Mouse (Mus musculus) MEL (cell line): ENCODE measurements around the gene Esm1. TPM values are rescaled to one million over a fixed set of nuclear protein-coding genes. Genes with fewer than 3 reads are reported as not detected.

Source experiments
- DNase-seq: peaks from one replicate; pipeline ENCODE4 v3.0.0; 2011; ENCODE audit warnings: low read depth, low spot score
- H3K27ac ChIP-seq: 2 replicates; pipeline ENCODE4 v1.5.1; 2012; ENCODE audit warnings: low read depth, mild to moderate bottlenecking, control low read depth, low read length, moderate library complexity; ENCODE audit not compliant: control insufficient read depth
- H3K27me3 ChIP-seq, 2 experiments: fragments of 150-350 bp in 1 of 2; sonication (generic) in 1 of 2; 2 replicates each; pipeline ENCODE4 v1.6.1; 2012; ENCODE audit warnings: low read length in 2 of 2, mild to moderate bottlenecking in 2 of 2, improper control_type of control experiment in 1 of 2, moderate library complexity in 1 of 2; ENCODE audit not compliant: insufficient read depth in 2 of 2, control insufficient read depth in 1 of 2
- H3K36me3 ChIP-seq, 2 experiments: 2 replicates each; pipeline ENCODE4 v1.6.1; 2012 to 2014; ENCODE audit warnings: low read length in 2 of 2, improper control_type of control experiment in 1 of 2, inconsistent platforms in 1 of 2, mild to moderate bottlenecking in 1 of 2; ENCODE audit not compliant: insufficient read depth in 2 of 2, control insufficient read depth in 1 of 2
- H3K4me1 ChIP-seq, 2 experiments: fragments of 150-350 bp in 1 of 2; sonication (generic) in 1 of 2; 2 replicates each; pipeline ENCODE4 v1.6.1; 2012; ENCODE audit warnings: low read length in 2 of 2, improper control_type of control experiment in 1 of 2, mild to moderate bottlenecking in 1 of 2; ENCODE audit not compliant: insufficient read depth in 2 of 2, control insufficient read depth in 1 of 2
- H3K4me3 ChIP-seq, 2 experiments: fragments of 150-350 bp in 1 of 2; sonication (generic) in 1 of 2; 2 replicates each; pipeline ENCODE4 v1.5.1; 2012; ENCODE audit warnings: low read depth in 2 of 2, low read length in 2 of 2, mild to moderate bottlenecking in 2 of 2, moderate library complexity in 2 of 2, control low read depth in 1 of 2, improper control_type of control experiment in 1 of 2; ENCODE audit not compliant: control insufficient read depth in 1 of 2, insufficient read depth in 1 of 2
- H3K79me2 ChIP-seq: 2 replicates; pipeline ENCODE4 v1.6.1; 2012; ENCODE audit warnings: mild to moderate bottlenecking, low read length, moderate library complexity; ENCODE audit not compliant: control insufficient read depth, poor library complexity, insufficient read depth
- H3K9ac ChIP-seq: 2 replicates; pipeline ENCODE4 v1.6.1; 2012; ENCODE audit warnings: low read depth, mild to moderate bottlenecking, control low read depth, low read length, moderate library complexity; ENCODE audit not compliant: control insufficient read depth, poor library complexity, severe bottlenecking
- H3K9me3 ChIP-seq: fragments of 150-350 bp; sonication (generic); replicated peaks from 2 replicates; pipeline ENCODE4 v1.6.1; 2012; ENCODE audit warnings: mild to moderate bottlenecking, low read length, improper control_type of control experiment, moderate library complexity; ENCODE audit not compliant: insufficient read depth
- BHLHE40 ChIP-seq: IDR thresholded peaks from 2 replicates; pipeline ENCODE4 v1.6.1; 2012; ENCODE audit warnings: low read depth, mild to moderate bottlenecking, inconsistent platforms, low read length, improper control_type of control experiment, borderline replicate concordance
- CHD1 ChIP-seq: IDR thresholded peaks from 2 replicates; pipeline ENCODE4 v1.6.1; 2012; ENCODE audit warnings: low read depth, mild to moderate bottlenecking, inconsistent platforms, low read length, improper control_type of control experiment
- CHD2 ChIP-seq: IDR thresholded peaks from 2 replicates; pipeline ENCODE4 v1.6.1; 2011; ENCODE audit warnings: low read length, improper control_type of control experiment
- E2F4 ChIP-seq: IDR thresholded peaks from 2 replicates; pipeline ENCODE4 v1.6.1; 2011; ENCODE audit warnings: low read depth, low read length, improper control_type of control experiment, borderline replicate concordance
- EP300 ChIP-seq, 2 experiments: IDR thresholded peaks; 2 replicates each; pipeline ENCODE4 v1.6.1; 2011; ENCODE audit warnings: improper control_type of control experiment in 2 of 2, low read length in 2 of 2, low read depth in 1 of 2, mild to moderate bottlenecking in 1 of 2
- ETS1 ChIP-seq: IDR thresholded peaks from 2 replicates; pipeline ENCODE4 v1.6.1; 2012; ENCODE audit warnings: low read depth, mild to moderate bottlenecking, inconsistent platforms, low read length, improper control_type of control experiment, moderate library complexity
- GABPA ChIP-seq: IDR thresholded peaks from 2 replicates; pipeline ENCODE4 v1.6.1; 2012; ENCODE audit warnings: low read depth, mild to moderate bottlenecking, inconsistent platforms, low read length, improper control_type of control experiment, moderate library complexity
- GATA1 ChIP-seq: IDR thresholded peaks from 2 replicates; pipeline ENCODE4 v1.6.1; 2011; ENCODE audit warnings: low read depth, low read length, improper control_type of control experiment
- HCFC1 ChIP-seq: IDR thresholded peaks from 2 replicates; pipeline ENCODE4 v1.6.1; 2012; ENCODE audit warnings: low read depth, mild to moderate bottlenecking, inconsistent platforms, low read length, improper control_type of control experiment, moderate library complexity
- JUND ChIP-seq: IDR thresholded peaks from 2 replicates; pipeline ENCODE4 v1.6.1; 2011; ENCODE audit warnings: low read depth, mild to moderate bottlenecking, improper control_type of control experiment, low read length
- MAFK ChIP-seq: IDR thresholded peaks from 2 replicates; pipeline ENCODE4 v1.6.1; 2011; ENCODE audit warnings: low read depth, mild to moderate bottlenecking, low read length, improper control_type of control experiment, borderline replicate concordance
- MEF2A ChIP-seq: IDR thresholded peaks from 2 replicates; pipeline ENCODE4 v1.6.1; 2014; ENCODE audit warnings: low read depth, mild to moderate bottlenecking, inconsistent platforms, low read length, improper control_type of control experiment; ENCODE audit not compliant: poor library complexity, insufficient replicate concordance, severe bottlenecking; ENCODE audit errors: extremely low read depth
- POLR2AphosphoS2 ChIP-seq: IDR thresholded peaks from 2 replicates; pipeline ENCODE4 v1.6.1; 2011; ENCODE audit warnings: low read length, improper control_type of control experiment
- RAD21 ChIP-seq: IDR thresholded peaks from 2 replicates; pipeline ENCODE4 v1.6.1; 2011; ENCODE audit warnings: mild to moderate bottlenecking, low read depth, low read length, improper control_type of control experiment
- SIN3A ChIP-seq: IDR thresholded peaks from 2 replicates; pipeline ENCODE4 v1.6.1; 2012; ENCODE audit warnings: low read length, improper control_type of control experiment, inconsistent platforms
- SMC3 ChIP-seq: IDR thresholded peaks from 2 replicates; pipeline ENCODE4 v1.6.1; 2011; ENCODE audit warnings: low read depth, low read length, improper control_type of control experiment
- TCF12 ChIP-seq: IDR thresholded peaks from 2 replicates; pipeline ENCODE4 v1.6.1; 2014; ENCODE audit warnings: low read depth, mild to moderate bottlenecking, inconsistent platforms, low read length, improper control_type of control experiment, moderate library complexity
- UBTF ChIP-seq: IDR thresholded peaks from 2 replicates; pipeline ENCODE4 v1.6.1; 2012; ENCODE audit warnings: low read depth, mild to moderate bottlenecking, inconsistent platforms, low read length, improper control_type of control experiment, moderate library complexity, borderline replicate concordance; ENCODE audit not compliant: insufficient read depth
- USF2 ChIP-seq, 2 experiments: IDR thresholded peaks; 2 replicates each; pipeline ENCODE4 v1.6.1; 2011 to 2012; ENCODE audit warnings: improper control_type of control experiment in 2 of 2, low read length in 2 of 2, borderline replicate concordance in 1 of 2, inconsistent platforms in 1 of 2, low read depth in 1 of 2, mild to moderate bottlenecking in 1 of 2; ENCODE audit not compliant: insufficient read depth in 1 of 2
- ZKSCAN1 ChIP-seq: IDR thresholded peaks from 2 replicates; pipeline ENCODE4 v1.6.1; 2012; ENCODE audit warnings: low read depth, mild to moderate bottlenecking, inconsistent platforms, low read length, improper control_type of control experiment, moderate library complexity
- ZMIZ1 ChIP-seq: IDR thresholded peaks from 2 replicates; pipeline ENCODE4 v1.6.1; 2012; ENCODE audit warnings: low read depth, mild to moderate bottlenecking, inconsistent platforms, low read length, improper control_type of control experiment, moderate library complexity
- polyA plus RNA-seq, 2 experiments: library from polyadenylated mRNA; stranded (reverse) in 1 of 2; unstranded in 1 of 2; fragments of >175 nt in 1 of 2; fragments of >200 nt in 1 of 2; gene quantifications; 2 replicates each; pipeline versions ENCODE4 v1.2.1 to v1.2.4; 2012; ENCODE audit warnings: low replicate concordance in 2 of 2, low read depth in 1 of 2; ENCODE audit not compliant: insufficient read length in 2 of 2, insufficient read depth in 1 of 2, missing spikeins in 1 of 2
- total RNA-seq: library from RNA; depleted of rRNA; stranded (reverse); fragments of 300-350 nt; gene quantifications from 2 replicates; pipeline ENCODE4 v1.2.3, GENCODE M21; 2012

The Esm1 gene
- total and polyA plus RNA-seq, 3 experiments = not detected

DNA sequence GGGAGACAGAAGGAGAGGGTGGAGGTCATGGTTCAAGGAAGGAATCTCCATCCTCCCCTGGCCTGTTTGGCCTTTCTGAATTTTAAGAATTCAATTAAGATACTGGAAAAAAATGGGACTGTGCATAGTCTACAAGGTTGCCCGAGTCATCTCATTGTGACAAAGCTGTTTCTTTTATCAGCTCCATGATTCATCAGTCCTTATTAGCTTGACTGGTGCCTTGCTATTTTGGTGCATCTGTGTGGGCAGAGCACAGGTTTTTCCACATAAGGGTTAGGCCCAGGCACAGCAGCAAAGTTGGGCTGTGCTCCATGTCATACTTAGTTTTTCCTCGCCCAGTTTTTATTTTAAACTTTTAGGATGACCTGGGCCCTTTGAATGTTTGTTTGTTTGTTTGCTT, 47.3 kb downstream of the Esm1 start:
- Histone ChIP-seq H3K9me3 (no peaks in the 10 kb centered on the region), H3K27me3 (no peaks in the 10 kb centered on the region), H3K4me1 (no peaks in the 10 kb centered on the region), H3K79me2 (no peaks in the 10 kb centered on the region), H3K36me3 (no peaks in the 10 kb centered on the region), H3K27ac (no peak overlapping the region), H3K9ac (no peak overlapping the region), H3K4me3 (no peak overlapping the region)
- TF ChIP-seq E2F4 (no peak), EP300 (IDR thresholded peaks at IDR 0.05; ENCODE audit: low read depth in 1 of 2, low read length in 2 of 2) (no peak), TCF12 (no peak), SMC3 (no peak), MAFK (no peak), JUND (no peak)
- no peak for DNase-seq

DNA sequence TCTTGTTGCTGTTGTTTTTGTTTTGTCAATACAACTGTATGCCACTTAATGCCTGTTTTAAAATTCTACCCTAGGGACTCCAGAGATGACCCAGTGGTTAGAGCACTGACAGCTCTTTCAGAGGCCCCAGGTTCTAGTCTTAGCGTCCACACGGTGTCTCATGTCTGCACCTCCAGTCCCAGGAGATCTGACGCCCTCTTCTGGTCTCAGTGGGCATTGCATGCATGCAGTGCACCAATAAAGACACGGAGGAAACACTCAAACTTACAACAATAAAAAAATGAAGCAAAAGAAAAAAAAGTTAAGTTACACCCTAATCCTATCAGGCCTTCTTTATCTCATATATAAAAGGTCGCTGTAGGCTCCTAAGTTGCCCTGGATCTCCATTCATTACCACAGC, 47.7 kb downstream of the Esm1 start:
- Histone ChIP-seq H3K27ac (no peak overlapping the region), H3K9ac (no peak overlapping the region), H3K36me3 (no peaks in the 10 kb centered on the region), H3K9me3 (no peaks in the 10 kb centered on the region), H3K4me1 (no peaks in the 10 kb centered on the region), H3K4me3 (no peak overlapping the region), H3K79me2 (no peaks in the 10 kb centered on the region), H3K27me3 (no peaks in the 10 kb centered on the region)
- DNase-seq = no peak
- TF ChIP-seq CHD2 (no peak), SIN3A (no peak), ETS1 (no peak), POLR2AphosphoS2 (no peak), UBTF (no peak), ZKSCAN1 (no peak), USF2 (IDR thresholded peaks at IDR 0.05; ENCODE audit: borderline replicate concordance in 1 of 2, insufficient read depth in 1 of 2, low read depth in 1 of 2, low read length in 2 of 2) (no peak), RAD21 (no peak), GABPA (no peak), HCFC1 (no peak), ZMIZ1 (no peak), GATA1 (no peak), MEF2A (no peak), BHLHE40 (no peak), CHD1 (no peak)
